ENCODE assay signal across 16 mouse cellular contexts in the genomic region with DNA sequence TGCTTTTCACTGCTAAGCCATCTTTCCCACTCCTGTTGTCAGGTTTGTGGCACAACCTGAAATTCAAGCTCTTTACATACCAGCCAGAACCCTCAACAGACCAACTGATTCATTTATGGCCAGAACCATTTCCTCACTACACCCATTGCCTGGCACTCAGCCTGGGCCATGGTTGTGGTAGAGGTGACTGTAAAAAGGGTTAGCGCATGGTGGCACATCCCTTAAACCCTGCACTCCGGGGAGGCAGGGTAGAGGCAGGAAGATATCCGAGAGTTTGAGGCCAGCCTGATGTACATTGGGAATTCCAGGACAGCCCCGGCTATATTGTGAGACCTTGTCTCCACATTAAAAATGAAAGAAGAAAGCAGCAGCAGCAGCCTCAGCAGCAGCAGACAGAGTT. TPM values are rescaled to one million over a fixed set of nuclear protein-coding genes. Genes with fewer than 3 reads are reported as not detected.
DNase-seq lines count a peak whose midpoint lies in the region; ATAC-seq and TF ChIP-seq lines count a peak whose summit lies in the region.
"Had no signal": no experiment of that assay in that cellular context is flagged by ENCODE, and none has a peak within 500 bp of the region (broad histone marks: within the 10 kb centered on the region; RNA-seq: fewer than 3 reads in every experiment).

No protein-coding gene starts in this region.

- no peaks in the 10 kb centered on the region for H3K27me3 ChIP-seq in kidney, embryonic 16.5 days (ENCODE audit: insufficient read depth, low read length)
- no peaks in the 10 kb centered on the region for H3K27me3 ChIP-seq in embryonic facial prominence, embryonic 10.5 days (replicated peaks; ENCODE audit: low read depth, poor library complexity, severe bottlenecking)
- no peaks in the 10 kb centered on the region for H3K27me3 ChIP-seq in limb, embryonic 12.5 days
- H3K27me3 ChIP-seq: midbrain, embryonic 13.5 days; neural tube, embryonic 13.5 days had no signal

- H3K4me3 ChIP-seq in gastrocnemius, adult 2 months, result no peak overlapping the region
- no peak overlapping the region for H3K4me3 ChIP-seq in kidney, embryonic 16.5 days (ENCODE audit: low read length)
- no peak overlapping the region for H3K4me3 ChIP-seq in embryonic facial prominence, embryonic 10.5 days
- no peak overlapping the region for H3K4me3 ChIP-seq in limb, embryonic 12.5 days (replicated peaks)
- H3K4me3 ChIP-seq: midbrain, embryonic 13.5 days; neural tube, embryonic 13.5 days had no signal

- TF ChIP-seq CTCF in gastrocnemius, adult 2 months (IDR thresholded peaks at IDR 0.05), result no peak

- H3K9ac ChIP-seq in kidney, embryonic 16.5 days (replicated peaks; ENCODE audit: low read length), result no peak overlapping the region
- H3K9ac ChIP-seq in limb, embryonic 12.5 days (replicated peaks), result no peak overlapping the region
- H3K9ac ChIP-seq: midbrain, embryonic 13.5 days; neural tube, embryonic 13.5 days had no signal

- intact Hi-C loops in gastrocnemius, adult 2 months (cut with DNase I), result no loop called here

- WGBS in kidney, embryonic 16.5 days, result 90% methylated on average over 4 of the region's 4 CpGs
- 89% methylated on average over 4 of the region's 4 CpGs for WGBS in embryonic facial prominence, embryonic 10.5 days
- 88% methylated on average over 4 of the region's 4 CpGs for WGBS in limb, embryonic 12.5 days

- no peaks in the 10 kb centered on the region for H3K36me3 ChIP-seq in kidney, embryonic 16.5 days (ENCODE audit: insufficient read depth, low read length)
- no peaks in the 10 kb centered on the region for H3K36me3 ChIP-seq in embryonic facial prominence, embryonic 10.5 days (replicated peaks)
- H3K36me3 ChIP-seq in limb, embryonic 12.5 days, result no peaks in the 10 kb centered on the region
- H3K36me3 ChIP-seq: midbrain, embryonic 13.5 days; neural tube, embryonic 13.5 days had no signal

- peak overlapping the region; percentile 74 for H3K27ac ChIP-seq in gastrocnemius, adult 2 months
- peak overlapping the region; percentile 56 for H3K27ac ChIP-seq in kidney, embryonic 16.5 days (ENCODE audit: low read length)
- H3K27ac ChIP-seq in embryonic facial prominence, embryonic 10.5 days (replicated peaks), result peak overlapping the region; percentile 93
- H3K27ac ChIP-seq in limb, embryonic 12.5 days, result peak overlapping the region; percentile 96; the same call in 1 of the 2 replicates
- H3K27ac ChIP-seq: midbrain, embryonic 13.5 days; neural tube, embryonic 13.5 days had no signal

- peaks cover 48% of the 10 kb centered on the region for H3K4me1 ChIP-seq in kidney, embryonic 16.5 days (ENCODE audit: insufficient read depth, low read length)
- peaks cover 71% of the 10 kb centered on the region for H3K4me1 ChIP-seq in embryonic facial prominence, embryonic 10.5 days
- H3K4me1 ChIP-seq in limb, embryonic 12.5 days (replicated peaks), result peaks cover 69% of the 10 kb centered on the region

- no peaks in the 10 kb centered on the region for H3K9me3 ChIP-seq in kidney, embryonic 16.5 days (ENCODE audit: low read length)
- H3K9me3 ChIP-seq in embryonic facial prominence, embryonic 10.5 days, result 0 out of 2 replicates have a peak, but pooled peaks cover 5% of the 10 kb centered on the region
- 0 out of 2 replicates have a peak, but pooled peaks cover 4% of the 10 kb centered on the region for H3K9me3 ChIP-seq in limb, embryonic 12.5 days
- H3K9me3 ChIP-seq: midbrain, embryonic 13.5 days; neural tube, embryonic 13.5 days had no signal

- no peak for DNase-seq in gastrocnemius, adult 2 months
- no peak for DNase-seq in gastrocnemius, adult 18-20 months (ENCODE audit: low spot score)
- DNase-seq in kidney, adult 11 months, result no peak
- peak; percentile 7 for DNase-seq in embryonic facial prominence, embryonic 10.5 days (ENCODE audit: low spot score)
- DNase-seq in left cerebral cortex, adult 18-20 months (ENCODE audit: low spot score in 2 of 2), result no peak
- DNase-seq: cerebellum, postnatal 25 days; right cerebral cortex, adult 18-20 months; thymus, postnatal 14 days had no signal

- no peak for ATAC-seq in kidney, embryonic 16.5 days (ENCODE audit: low FRiP score, low TSS enrichment)
- no peak for ATAC-seq in limb, embryonic 12.5 days (ENCODE audit: insufficient number of reproducible peaks, insufficient read depth, low FRiP score, low TSS enrichment, low read depth)
- ATAC-seq in erythroblast, adult 5-6 weeks (replicated peaks; ENCODE audit: low FRiP score, poor library complexity, severe bottlenecking), result no peak
- ATAC-seq: activated CD4-positive, CD25-positive, alpha-beta regulatory T cell, adult 4 months; midbrain, embryonic 13.5 days had no signal

- no peak overlapping the region for H3K4me2 ChIP-seq in kidney, embryonic 16.5 days (replicated peaks; ENCODE audit: low read depth, low read length)
- no peak overlapping the region for H3K4me2 ChIP-seq in limb, embryonic 12.5 days
- H3K4me2 ChIP-seq: midbrain, embryonic 13.5 days; neural tube, embryonic 13.5 days had no signal

RNA-seq across cellular contexts. Expression of a gene that starts 16.8 kb away (rescaled TPM):
- not detected for total RNA-seq in gastrocnemius, adult 2 months (2021)
- total RNA-seq in gastrocnemius, adult 18-20 months (2021), result not detected
- polyA plus RNA-seq in kidney, embryonic 16.5 days (2015; fragmentation: Nextera tagmentation; extraction: Ambion mirVana), result 0.11 TPM in 1 of 2 replicates, not detected in the other
- polyA plus RNA-seq in embryonic facial prominence, embryonic 10.5 days (2016; fragmentation: Nextera tagmentation; extraction: Ambion mirVana), result 0.15 TPM in 1 of 2 replicates, not detected in the other
- 0.32 and 0.45 TPM in 2 replicates for polyA plus RNA-seq in limb, embryonic 12.5 days (2016; fragmentation: Nextera tagmentation; extraction: Ambion mirVana)
- not detected in 2 replicates for total RNA-seq in erythroblast, adult 5-6 weeks (2015; ENCODE audit: low replicate concordance)
- not detected in 2 replicates for total RNA-seq in erythroblast, adult 5-6 weeks (2017; ENCODE audit: low replicate concordance)
- total RNA-seq in left cerebral cortex, adult 18-20 months (2021), result under 1 TPM; 0.70 to 1.00 TPM
- polyA plus RNA-seq: activated CD4-positive, CD25-positive, alpha-beta regulatory T cell, adult 4 months; C2C12; liver, embryonic 16.5 days; neural tube, embryonic 13.5 days had no signal
